Mouse (Mus musculus): ENCODE data around the gene Myh4. TPM values are rescaled to one million over a fixed set of nuclear protein-coding genes. Genes with fewer than 3 reads are reported as not detected.

Myh4 gene
- total RNA-seq, 4 experiments from 2014 or later, result 26,295 to 29,387 (median 28,090) TPM

Other genes starting within 250 kb of the Myh4 start
- 1 to 10 TPM in 2 of 4 experiments, under 1 TPM in 2; 0.65 to 1.2 (median 0.90) TPM for gene Tmem220, start 212.9 kb upstream of the Myh4 start, total RNA-seq (2022)
- 1 to 10 TPM; 6.0 to 9.4 (median 6.5) TPM for gene Adprm, start 185.4 kb upstream of the Myh4 start, total RNA-seq (2022)
- 1 to 10 TPM; 6.9 to 8.8 (median 7.7) TPM for gene Sco1, start 185.4 kb upstream of the Myh4 start, total RNA-seq (2022)
- gene Myh3, start 159.7 kb upstream of the Myh4 start, total RNA-seq (2022), result 1 to 10 TPM; 4.4 to 9.9 (median 6.9) TPM
- gene Myh2, start 67.0 kb upstream of the Myh4 start, total RNA-seq (2022), result 1,000 to 10,000 TPM; 1,182 to 1,409 (median 1,293) TPM
- gene Myh1, start 38.0 kb upstream of the Myh4 start, total RNA-seq (2022), result 1,000 to 10,000 TPM; 1,688 to 2,471 (median 2,214) TPM
- gene Myh8, start 39.1 kb downstream of the Myh4 start, total RNA-seq (2022), result 100 to 1,000 TPM; 123 to 172 (median 152) TPM
- 1 to 10 TPM; 2.0 to 3.4 (median 2.8) TPM for gene Myh13, start 83.6 kb downstream of the Myh4 start, total RNA-seq (2022)
- gene Gas7, start 217.4 kb downstream of the Myh4 start, total RNA-seq (2022), result 1 to 10 TPM; 4.2 to 7.8 (median 5.1) TPM